Mouse (Mus musculus): ENCODE results near the gene Ubxn10. TPM values are rescaled to one million over a fixed set of nuclear protein-coding genes. Genes with fewer than 3 reads are reported as not detected.

Ubxn10 gene
- polyA plus RNA-seq, 1 experiment from 2014 or later = 2.3 TPM

DNA sequence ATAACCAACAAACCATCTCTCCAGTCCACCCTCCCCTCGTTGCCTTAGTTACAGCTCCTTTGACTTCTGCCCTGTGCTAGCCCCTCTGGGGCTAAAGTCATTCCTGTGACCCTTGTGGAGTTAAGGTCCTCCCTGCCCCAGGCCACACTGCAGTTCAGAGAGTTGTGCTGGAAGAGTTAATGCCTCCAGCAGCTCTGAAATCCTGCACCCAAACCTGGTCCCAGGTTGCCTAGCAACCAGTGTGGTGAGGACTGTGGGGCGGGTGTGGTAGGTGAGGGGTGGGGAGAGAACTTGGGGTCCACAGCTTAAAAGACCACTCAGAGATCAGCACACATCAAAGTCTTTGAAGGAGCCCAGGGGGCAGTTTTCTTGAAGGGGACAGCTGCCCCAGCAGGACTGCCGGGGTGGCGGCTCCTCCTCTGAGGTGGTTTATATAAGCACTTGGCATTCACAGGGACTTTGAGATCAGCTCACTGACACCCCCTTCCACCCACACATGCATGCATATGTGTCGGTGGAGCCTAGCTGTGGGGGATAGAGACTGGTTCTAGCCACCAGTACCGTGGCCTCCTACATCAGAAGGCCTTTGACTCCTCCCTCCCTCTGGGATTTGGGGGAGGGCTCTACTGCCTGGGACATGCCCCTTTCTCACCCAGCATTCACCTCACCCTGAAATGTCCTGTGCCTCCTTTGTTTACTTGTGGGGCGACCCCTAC, 2.3 kb upstream of the Ubxn10 start:
- Histone ChIP-seq H3K9ac (replicated peaks; ENCODE audit: low read length) (no peak overlapping the region), H3K4me2 (replicated peaks; ENCODE audit: low read depth, low read length) (no peak overlapping the region), H3K9me3 (ENCODE audit: low read length) (no peaks in the 10 kb centered on the region), H3K36me3 (ENCODE audit: insufficient read depth, low read length) (no peaks in the 10 kb centered on the region), H3K27ac (ENCODE audit: low read length) (no peak overlapping the region), H3K4me1 (ENCODE audit: insufficient read depth, low read length) (peaks cover 16% of the 10 kb centered on the region), H3K27me3 (ENCODE audit: insufficient read depth, low read length) (no peaks in the 10 kb centered on the region), H3K4me3 (ENCODE audit: low read length) (no peak overlapping the region)
- ATAC-seq (ENCODE audit: low FRiP score, low TSS enrichment) = peak; percentile 32; the same call in 1 of the 2 replicates
- WGBS = 19% methylated on average over 7 of the region's 7 CpGs

DNA sequence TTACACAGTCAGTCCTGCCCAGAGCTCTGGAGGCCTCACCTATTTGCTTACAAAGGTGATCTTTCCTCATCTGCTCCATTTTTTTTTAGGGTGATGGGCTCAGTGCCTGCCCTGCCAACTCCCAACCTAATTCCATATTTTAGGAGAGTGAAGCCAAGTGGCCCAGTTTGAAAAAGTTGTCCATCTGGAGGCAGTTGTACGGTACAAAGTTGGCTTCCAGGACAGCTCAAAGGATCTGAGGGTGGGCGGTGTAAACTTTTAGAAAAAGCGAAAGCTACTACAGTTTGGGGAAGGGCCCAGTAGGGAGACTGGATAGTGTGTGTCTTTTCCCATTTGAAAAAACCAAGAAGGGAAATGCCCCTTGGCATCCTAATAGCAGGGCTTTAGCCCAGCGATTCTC, 2.1 kb downstream of the Ubxn10 start:
- no peak for ATAC-seq (ENCODE audit: low FRiP score, low TSS enrichment)
- H3K4me3 ChIP-seq (ENCODE audit: low read length) = no peak overlapping the region
- H3K9me3 ChIP-seq (ENCODE audit: low read length) = 0 out of 2 replicates have a peak, but pooled peaks cover 4% of the 10 kb centered on the region
- H3K4me1 ChIP-seq (ENCODE audit: insufficient read depth, low read length) = peaks cover 28% of the 10 kb centered on the region
- no peaks in the 10 kb centered on the region for H3K27me3 ChIP-seq (ENCODE audit: insufficient read depth, low read length)
- H3K9ac ChIP-seq (replicated peaks; ENCODE audit: low read length) = no peak overlapping the region
- H3K4me2 ChIP-seq (replicated peaks; ENCODE audit: low read depth, low read length) = no peak overlapping the region
- WGBS = 90% methylated on average over 4 of the region's 4 CpGs
- H3K27ac ChIP-seq (ENCODE audit: low read length) = no peak overlapping the region
- no peaks in the 10 kb centered on the region for H3K36me3 ChIP-seq (ENCODE audit: insufficient read depth, low read length)

DNA sequence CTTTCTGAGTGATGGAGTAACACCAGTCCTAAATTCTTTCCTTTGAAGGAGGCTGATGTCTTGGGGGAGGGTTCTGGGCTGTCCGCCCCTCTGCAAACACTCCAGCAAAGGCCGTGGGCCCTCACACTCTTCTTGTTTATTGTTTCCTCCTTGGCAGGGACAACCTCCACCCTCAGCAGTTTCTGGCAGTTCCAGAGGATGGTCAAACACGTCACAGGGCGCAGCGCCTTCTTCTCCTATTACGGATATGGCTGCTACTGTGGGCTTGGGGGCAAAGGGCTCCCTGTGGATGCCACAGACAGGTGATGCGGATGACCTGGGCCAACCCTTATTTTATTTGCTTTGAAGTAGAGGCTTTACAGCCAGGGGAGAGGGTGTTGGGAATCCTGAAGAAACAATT, 2.9 kb downstream of the Ubxn10 start:
- H3K4me1 ChIP-seq (ENCODE audit: insufficient read depth, low read length) = peaks cover 24% of the 10 kb centered on the region
- 48% methylated on average over 7 of the region's 7 CpGs for WGBS
- ATAC-seq (ENCODE audit: low FRiP score, low TSS enrichment) = no peak

DNA sequence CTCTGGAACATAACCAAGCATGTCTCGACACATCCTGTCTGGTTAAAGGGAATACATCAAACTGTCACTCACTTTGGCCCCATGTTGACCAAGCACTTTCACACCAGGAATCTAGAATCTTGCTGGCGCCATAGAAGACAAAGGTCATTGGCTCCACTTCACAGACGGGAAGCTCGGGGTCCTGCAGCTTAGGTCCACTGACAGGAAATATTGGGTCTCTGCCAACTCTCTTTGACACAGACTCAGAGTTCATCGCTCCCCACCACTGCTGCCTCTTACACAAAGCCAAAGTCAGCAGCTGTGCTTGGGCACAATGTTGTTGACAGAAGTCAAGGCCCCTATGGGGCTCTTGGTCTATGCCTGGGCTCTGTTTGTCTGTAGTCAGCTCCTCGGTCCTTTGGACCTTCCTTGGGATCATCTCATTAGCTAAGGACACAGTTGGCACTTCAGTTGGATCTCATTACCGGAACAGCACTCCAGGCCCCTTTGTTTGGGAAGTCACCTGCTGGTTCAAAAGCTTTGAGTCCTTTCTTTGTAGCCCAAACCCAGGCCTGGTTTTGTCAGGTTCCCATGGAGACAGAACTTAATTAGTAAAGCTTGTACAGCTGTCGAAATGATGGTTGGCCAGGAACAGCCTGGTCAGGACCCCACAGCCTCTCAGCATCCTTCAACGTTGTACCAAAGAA, 7.8 kb downstream of the Ubxn10 start:
- Histone ChIP-seq H3K9me3 (ENCODE audit: low read length) (0 out of 2 replicates have a peak, but pooled peaks cover 4% of the 10 kb centered on the region), H3K4me1 (ENCODE audit: insufficient read depth, low read length) (peaks cover 51% of the 10 kb centered on the region), H3K4me2 (replicated peaks; ENCODE audit: low read depth, low read length) (no peak overlapping the region), H3K27me3 (ENCODE audit: insufficient read depth, low read length) (no peaks in the 10 kb centered on the region), H3K4me3 (ENCODE audit: low read length) (no peak overlapping the region), H3K36me3 (ENCODE audit: insufficient read depth, low read length) (no peaks in the 10 kb centered on the region), H3K9ac (replicated peaks; ENCODE audit: low read length) (no peak overlapping the region), H3K27ac (ENCODE audit: low read length) (peak overlapping the region; percentile 69; the same call in 1 of the 2 replicates)
- peak; percentile 53; the same call in 1 of the 2 replicates for ATAC-seq (ENCODE audit: low FRiP score, low TSS enrichment)
- WGBS = 43% methylated on average over 9 of the region's 9 CpGs

More for the DNA sequence above, 2.9 kb downstream of the Ubxn10 start:
- Histone ChIP-seq H3K27ac (ENCODE audit: low read length) (no peak overlapping the region), H3K4me2 (replicated peaks; ENCODE audit: low read depth, low read length) (no peak overlapping the region), H3K9me3 (ENCODE audit: low read length) (0 out of 2 replicates have a peak, but pooled peaks cover 4% of the 10 kb centered on the region), H3K27me3 (ENCODE audit: insufficient read depth, low read length) (no peaks in the 10 kb centered on the region), H3K36me3 (ENCODE audit: insufficient read depth, low read length) (no peaks in the 10 kb centered on the region), H3K4me3 (ENCODE audit: low read length) (no peak overlapping the region), H3K9ac (replicated peaks; ENCODE audit: low read length) (no peak overlapping the region)

DNA sequence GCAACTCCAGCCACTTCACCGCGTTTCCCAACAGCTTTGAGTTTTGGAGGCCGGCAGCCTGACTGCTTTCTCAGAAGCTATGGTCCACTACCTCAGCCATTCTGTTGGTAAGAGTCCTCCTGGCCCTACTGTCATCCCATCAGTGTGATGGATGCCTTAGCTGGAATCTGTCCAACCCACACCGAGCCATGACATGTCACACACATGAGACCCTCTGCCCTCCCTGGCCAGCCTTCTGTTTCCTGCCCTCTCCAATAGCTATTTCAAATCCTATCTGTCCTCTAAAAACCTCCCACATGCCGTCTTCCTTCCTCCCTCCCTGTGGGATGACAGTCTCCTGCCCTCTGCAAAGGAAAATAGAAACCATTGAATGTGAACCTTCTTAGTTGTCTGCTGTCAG, 11.2 kb downstream of the Ubxn10 start:
- peak overlapping the region; percentile 53; the same call in 1 of the 2 replicates for H3K4me2 ChIP-seq (replicated peaks; ENCODE audit: low read depth, low read length)
- peak; percentile 73 for ATAC-seq (ENCODE audit: low FRiP score, low TSS enrichment)

DNA sequence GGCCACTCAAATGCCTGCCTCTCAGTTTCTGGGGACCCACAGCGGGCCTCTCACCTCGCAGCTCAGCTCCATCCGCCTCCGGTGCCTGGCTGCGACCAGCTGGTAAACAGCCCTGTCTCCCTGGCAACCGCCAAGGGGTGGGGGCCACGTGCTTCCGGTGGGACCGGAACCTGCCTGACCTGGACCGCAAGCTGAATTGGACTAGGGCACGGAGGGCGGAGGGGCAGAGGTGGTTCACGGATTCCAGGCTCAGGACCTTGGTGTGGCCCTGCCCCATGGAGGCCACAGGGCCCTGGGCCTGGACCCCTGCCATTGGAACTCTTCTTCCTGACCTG, 11.9 kb downstream of the Ubxn10 start:
- H3K9me3 ChIP-seq (ENCODE audit: low read length) = no peaks in the 10 kb centered on the region
- no peaks in the 10 kb centered on the region for H3K27me3 ChIP-seq (ENCODE audit: insufficient read depth, low read length)
- WGBS = under 1% methylated on average over 13 of the region's 13 CpGs
- H3K27ac ChIP-seq (ENCODE audit: low read length) = peak overlapping the region; percentile 82
- peak overlapping the region; percentile 53 for H3K4me2 ChIP-seq (replicated peaks; ENCODE audit: low read depth, low read length)
- H3K9ac ChIP-seq (replicated peaks; ENCODE audit: low read length) = peak overlapping the region; percentile 53
- H3K4me1 ChIP-seq (ENCODE audit: insufficient read depth, low read length) = peaks cover 65% of the 10 kb centered on the region
- peak overlapping the region; percentile 24 for H3K4me3 ChIP-seq (ENCODE audit: low read length)
- peak; percentile 72 for ATAC-seq (ENCODE audit: low FRiP score, low TSS enrichment)
- H3K36me3 ChIP-seq (ENCODE audit: insufficient read depth, low read length) = no peaks in the 10 kb centered on the region

More for the DNA sequence above, 11.2 kb downstream of the Ubxn10 start:
- Histone ChIP-seq H3K27ac (ENCODE audit: low read length) (peak overlapping the region; percentile 82), H3K4me3 (ENCODE audit: low read length) (no peak overlapping the region), H3K4me1 (ENCODE audit: insufficient read depth, low read length) (peaks cover 71% of the 10 kb centered on the region), H3K9me3 (ENCODE audit: low read length) (no peaks in the 10 kb centered on the region), H3K27me3 (ENCODE audit: insufficient read depth, low read length) (no peaks in the 10 kb centered on the region), H3K9ac (replicated peaks; ENCODE audit: low read length) (no peak overlapping the region), H3K36me3 (ENCODE audit: insufficient read depth, low read length) (no peaks in the 10 kb centered on the region)
- WGBS = 14% methylated on average over 5 of the region's 5 CpGs

DNA sequence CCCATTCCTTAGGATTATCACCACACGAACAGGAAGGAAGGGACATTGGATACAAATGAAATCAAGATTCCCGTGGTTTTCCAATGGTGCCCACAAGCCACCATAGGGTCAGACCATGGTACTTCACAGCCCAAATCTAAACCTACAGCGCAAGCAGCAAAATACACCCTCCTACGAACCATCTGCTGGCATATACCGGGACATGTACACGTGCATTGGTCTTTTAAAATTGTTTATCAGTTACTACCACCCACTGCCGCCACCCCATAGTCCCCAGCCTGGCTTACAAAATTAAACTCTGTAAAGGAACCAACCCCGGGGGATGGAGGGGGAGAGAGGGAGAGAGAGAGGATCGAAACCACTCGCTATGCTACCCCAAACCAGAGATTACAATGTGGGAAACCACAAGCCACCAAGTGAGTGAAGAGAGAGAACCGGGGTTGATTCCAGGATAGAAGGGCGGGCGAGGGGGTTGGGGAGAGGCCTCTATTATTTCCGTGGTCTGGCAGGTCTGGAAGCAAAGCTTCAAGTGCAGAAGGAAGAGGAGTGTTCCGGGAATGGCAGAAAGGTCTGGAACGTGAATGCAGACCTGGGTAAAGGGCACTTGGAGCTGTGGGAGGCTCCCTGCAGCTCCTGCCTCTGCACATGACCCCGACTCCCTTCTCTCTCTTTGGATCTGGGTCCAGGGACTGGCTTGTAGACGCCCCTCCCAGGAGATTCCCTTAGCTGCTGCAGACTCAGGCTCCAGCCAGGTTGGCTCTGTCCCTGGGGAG, 12.4 kb downstream of the Ubxn10 start, which contains the start of gene Pla2g2c:
Gene Pla2g2c (plus strand): TSS at position 439 of the 773 bp plus-strand sequence.
- ATAC-seq (ENCODE audit: low FRiP score, low TSS enrichment) = no peak; the same call in 1 of the 2 replicates
- peak within 1 kb of the TSS; percentile 82 for H3K27ac ChIP-seq (ENCODE audit: low read length)
- H3K4me3 ChIP-seq (ENCODE audit: low read length) = peak within 1 kb of the TSS; percentile 24
- no peaks in the 10 kb centered on the region for H3K27me3 ChIP-seq (ENCODE audit: insufficient read depth, low read length)
- peaks cover 60% of the 10 kb centered on the region for H3K4me1 ChIP-seq (ENCODE audit: insufficient read depth, low read length)
- 27% methylated on average over 18 of the region's 18 CpGs for WGBS
- H3K4me2 ChIP-seq (replicated peaks; ENCODE audit: low read depth, low read length) = peak within 1 kb of the TSS; percentile 53
- peak within 1 kb of the TSS; percentile 53 for H3K9ac ChIP-seq (replicated peaks; ENCODE audit: low read length)
- H3K9me3 ChIP-seq (ENCODE audit: low read length) = no peaks in the 10 kb centered on the region
- no peaks in the 10 kb centered on the region for H3K36me3 ChIP-seq (ENCODE audit: insufficient read depth, low read length)

DNA sequence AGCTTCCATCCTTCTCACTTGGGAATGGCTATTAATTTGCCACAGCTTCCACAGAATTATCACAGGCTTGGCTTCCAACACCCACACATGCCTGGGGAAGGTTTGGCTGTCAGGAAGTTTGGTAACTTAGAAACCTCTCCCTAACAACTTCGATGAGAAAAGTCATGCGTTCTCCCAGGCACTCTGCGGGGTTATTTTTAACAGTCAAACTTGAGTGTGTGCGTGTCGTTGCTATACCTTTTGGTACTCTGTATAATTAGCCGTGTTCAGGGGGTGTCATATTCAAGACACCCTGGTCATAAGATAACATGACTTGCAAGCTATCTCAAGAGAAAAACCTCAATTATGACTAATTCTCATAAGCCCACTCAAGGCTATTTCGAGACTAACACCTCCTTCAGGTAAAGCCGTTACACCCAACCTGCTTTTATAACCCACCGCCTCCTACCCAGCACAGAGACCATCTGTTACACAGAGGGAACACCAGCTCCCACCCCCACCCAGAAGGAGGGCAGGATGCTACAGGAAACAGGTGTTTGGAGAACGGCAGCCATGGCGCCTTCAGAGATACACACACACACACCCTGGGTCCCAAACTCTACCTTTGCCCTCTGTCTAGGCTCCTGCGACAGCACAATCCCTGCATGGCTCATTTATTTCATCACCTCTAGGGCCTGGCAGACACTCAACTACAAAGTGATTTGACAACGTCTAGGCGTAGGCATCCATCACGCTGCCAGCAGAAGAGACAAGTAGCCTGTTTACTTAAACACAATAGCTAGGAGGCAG, 13.3 kb downstream of the Ubxn10 start:
- no peaks in the 10 kb centered on the region for H3K27me3 ChIP-seq (ENCODE audit: insufficient read depth, low read length)
- peaks cover 60% of the 10 kb centered on the region for H3K4me1 ChIP-seq (ENCODE audit: insufficient read depth, low read length)
- H3K27ac ChIP-seq (ENCODE audit: low read length) = peak overlapping the region; percentile 82; the same call in 1 of the 2 replicates

DNA sequence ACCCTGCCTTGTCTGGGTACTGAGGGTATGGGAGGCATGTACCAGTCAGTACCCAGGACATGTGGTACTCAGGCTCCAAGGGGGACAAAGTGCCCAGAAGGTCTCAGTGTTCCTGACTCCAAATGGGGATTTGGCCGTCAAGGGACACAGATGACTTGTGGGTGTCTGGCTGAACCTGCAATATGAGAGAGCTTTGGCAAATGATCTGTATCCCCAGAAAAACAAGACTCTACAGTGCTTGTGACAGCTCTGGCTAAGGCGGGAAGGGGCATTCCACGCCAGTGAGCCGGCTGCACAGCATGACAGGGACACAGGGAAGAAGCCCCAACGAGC, 17.7 kb downstream of the Ubxn10 start:
- no peak overlapping the region for H3K9ac ChIP-seq (replicated peaks; ENCODE audit: low read length)
- 40% methylated on average over 5 of the region's 5 CpGs for WGBS
- no peaks in the 10 kb centered on the region for H3K36me3 ChIP-seq (ENCODE audit: insufficient read depth, low read length)
- H3K27me3 ChIP-seq (ENCODE audit: insufficient read depth, low read length) = no peaks in the 10 kb centered on the region
- ATAC-seq (ENCODE audit: low FRiP score, low TSS enrichment) = no peak
- H3K9me3 ChIP-seq (ENCODE audit: low read length) = no peaks in the 10 kb centered on the region
- H3K27ac ChIP-seq (ENCODE audit: low read length) = no peak overlapping the region
- H3K4me2 ChIP-seq (replicated peaks; ENCODE audit: low read depth, low read length) = no peak overlapping the region
- peaks cover 24% of the 10 kb centered on the region for H3K4me1 ChIP-seq (ENCODE audit: insufficient read depth, low read length)
- H3K4me3 ChIP-seq (ENCODE audit: low read length) = no peak overlapping the region

More for the DNA sequence above, 13.3 kb downstream of the Ubxn10 start:
- H3K4me2 ChIP-seq (replicated peaks; ENCODE audit: low read depth, low read length) = 0 out of 2 replicates have a peak overlapping the region, but pooled peaks have one; percentile 53
- WGBS = 23% methylated on average over 15 of the region's 15 CpGs
- 0 out of 2 replicates have a peak overlapping the region, but pooled peaks have one; percentile 9 for H3K9ac ChIP-seq (replicated peaks; ENCODE audit: low read length)
- no peaks in the 10 kb centered on the region for H3K9me3 ChIP-seq (ENCODE audit: low read length)
- no peaks in the 10 kb centered on the region for H3K36me3 ChIP-seq (ENCODE audit: insufficient read depth, low read length)
- ATAC-seq (ENCODE audit: low FRiP score, low TSS enrichment) = 0 out of 2 replicates have a peak, but pooled peaks have one; percentile 14
- no peak overlapping the region for H3K4me3 ChIP-seq (ENCODE audit: low read length)

Data from kidney, embryonic 16.5 days (tissue).